Mouse (Mus musculus): ENCODE measurements around the gene Inpp4a.

Inpp4a gene

DNA sequence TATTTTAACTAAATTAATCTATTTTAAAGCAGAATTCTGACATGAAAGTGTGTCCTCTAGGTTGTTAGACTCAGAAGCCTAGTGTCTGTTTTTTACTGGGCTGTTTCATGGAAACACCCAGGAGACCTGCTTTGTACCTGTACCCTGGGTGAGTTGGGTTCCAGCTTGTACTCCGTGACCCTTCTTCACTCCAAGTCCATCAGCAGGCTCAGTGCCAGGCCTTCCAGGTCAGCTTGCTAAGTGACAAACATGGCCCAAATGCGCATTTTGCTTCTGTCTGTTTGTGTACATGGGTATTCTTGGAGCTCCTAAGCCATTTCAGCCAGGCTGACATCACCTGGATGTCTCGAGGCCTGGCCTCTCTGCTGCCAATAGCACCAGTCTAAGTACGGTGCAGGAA is 23.5 kb downstream of the Inpp4a start:
- no peak for DNase-seq

DNA sequence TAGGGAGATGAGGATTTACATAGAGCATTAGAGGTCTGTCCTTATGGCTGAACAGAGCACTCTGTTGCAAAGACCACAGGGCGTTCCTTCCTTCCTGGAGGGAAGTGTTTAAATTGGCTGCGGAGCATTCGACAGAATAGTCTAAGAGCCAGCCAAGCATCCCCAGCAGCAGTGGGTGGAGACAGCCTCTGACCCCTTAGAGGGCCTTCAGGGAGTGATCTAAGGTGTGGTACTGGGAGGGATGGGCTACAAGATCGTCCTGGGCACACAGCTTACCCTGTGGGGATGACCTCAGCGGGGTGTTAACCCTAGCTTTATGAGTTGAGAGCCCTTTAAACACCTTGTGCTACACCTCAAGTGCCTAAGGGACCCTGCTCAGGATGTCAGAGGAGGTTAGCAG is 24.9 kb downstream of the Inpp4a start:
- no peak for DNase-seq

DNA sequence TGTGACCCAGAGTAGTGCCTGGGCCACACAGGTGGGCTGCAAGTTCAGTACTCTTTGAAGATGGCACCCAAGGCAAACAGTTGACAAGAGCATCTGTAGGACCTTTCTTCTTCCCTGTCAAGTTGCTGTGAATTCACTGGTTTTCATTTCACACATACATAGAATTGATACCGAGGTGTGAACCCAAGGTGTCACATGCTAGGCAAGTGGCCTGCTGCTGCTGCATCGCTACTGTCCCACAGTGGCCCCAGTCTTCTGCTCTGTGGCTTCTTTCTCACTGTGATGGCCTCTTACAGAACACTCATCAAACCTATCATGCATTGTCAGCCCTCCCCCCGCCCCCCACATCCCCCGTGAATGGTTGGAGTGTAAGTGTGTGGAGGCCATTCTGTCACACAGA is 27.6 kb downstream of the Inpp4a start:
- no peak for DNase-seq

DNA sequence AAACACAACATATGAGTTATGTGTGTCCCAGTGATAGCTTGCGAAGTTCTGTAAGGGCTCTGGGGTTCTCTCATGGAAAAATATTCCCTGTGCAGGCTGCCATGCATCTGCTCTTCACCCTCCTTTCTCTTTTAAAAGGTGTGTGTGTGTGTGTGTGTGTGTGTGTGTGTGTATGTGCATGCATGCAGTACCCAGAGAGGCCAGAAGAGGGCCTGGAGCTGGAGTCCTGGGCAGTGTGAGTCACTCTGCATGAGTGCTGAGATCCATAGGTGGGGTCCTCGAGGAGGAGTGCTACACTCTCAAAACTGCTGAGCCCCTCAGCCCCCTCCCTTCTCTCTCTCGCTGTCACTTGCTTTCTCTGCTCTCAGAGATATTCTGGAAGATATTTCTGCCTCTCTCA is 29.5 kb downstream of the Inpp4a start:
- DNase-seq: no peak

DNA sequence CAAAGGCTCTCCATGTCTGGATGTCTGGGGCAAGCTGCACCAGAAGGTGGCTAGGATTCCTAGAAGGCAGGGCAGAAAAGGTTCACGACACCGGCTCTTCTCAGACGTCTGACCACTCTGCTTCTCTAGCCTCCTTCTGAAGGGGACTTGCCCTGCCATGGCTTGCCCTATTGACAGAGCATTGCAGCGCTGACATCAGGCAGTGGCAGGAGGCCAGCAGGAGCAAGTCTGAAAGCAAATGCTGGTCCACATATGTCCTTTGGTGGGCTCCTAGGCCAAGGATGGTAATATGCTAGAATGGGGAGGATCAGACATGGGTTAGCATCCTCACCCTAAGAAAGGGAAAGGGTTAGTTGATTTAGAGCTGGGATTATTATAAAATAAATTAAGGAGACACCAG is 30.2 kb downstream of the Inpp4a start:
- no peak for DNase-seq

GRCm38 (mm10) chr1:37332756-37333155 is 33.1 kb downstream of the Inpp4a start:
- no peak for DNase-seq

GRCm38 (mm10) chr1:37333741-37334440 is 34.2 kb downstream of the Inpp4a start:
- no peak for DNase-seq

GRCm38 (mm10) chr1:37336022-37336421 is 36.4 kb downstream of the Inpp4a start:
- no peak for DNase-seq

DNA sequence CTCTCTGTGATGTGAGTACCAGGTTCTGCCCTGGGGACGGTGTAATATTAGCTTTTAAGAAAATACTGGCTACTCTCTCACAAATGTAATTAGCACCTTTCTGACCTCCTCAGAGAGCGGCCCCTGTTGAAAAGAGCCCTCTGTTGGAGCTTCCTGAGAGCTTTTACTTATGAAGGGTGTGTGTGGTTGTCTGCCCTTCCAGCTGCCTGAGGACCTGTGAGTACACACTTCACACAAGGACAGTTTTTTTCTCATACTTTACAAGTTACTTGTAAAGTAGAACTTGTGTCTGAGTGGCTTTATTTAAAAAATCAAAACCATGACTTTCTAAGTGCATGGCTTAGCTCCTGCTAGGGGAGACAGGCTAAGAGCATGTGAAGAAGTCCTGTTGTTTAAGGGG is 37.1 kb downstream of the Inpp4a start:
- DNase-seq: no peak

DNA sequence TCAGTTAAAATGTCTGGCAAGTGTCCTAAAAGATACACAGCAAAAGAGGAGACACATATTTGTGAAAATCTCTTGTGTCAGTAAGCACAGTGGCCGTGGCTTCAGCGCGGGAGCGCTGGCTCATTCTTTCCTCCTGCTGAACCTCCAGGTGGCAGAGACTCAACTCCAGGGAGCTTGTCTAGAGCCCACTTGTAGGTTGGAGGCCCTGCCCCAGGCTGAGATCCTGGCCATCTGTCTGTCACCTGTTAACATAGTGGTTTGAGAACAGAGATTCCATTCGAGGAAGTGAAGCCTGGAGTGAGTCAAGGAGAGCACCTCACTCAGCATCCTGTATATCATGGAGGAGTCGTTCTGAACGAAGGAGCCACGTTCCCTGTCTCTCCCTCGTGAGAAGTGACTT is 37.6 kb downstream of the Inpp4a start:
- no peak for DNase-seq

- DNase-seq: no peak
Observed at GRCm38 (mm10) chr1:37339144-37339543, 39.5 kb downstream of the Inpp4a start.

DNA sequence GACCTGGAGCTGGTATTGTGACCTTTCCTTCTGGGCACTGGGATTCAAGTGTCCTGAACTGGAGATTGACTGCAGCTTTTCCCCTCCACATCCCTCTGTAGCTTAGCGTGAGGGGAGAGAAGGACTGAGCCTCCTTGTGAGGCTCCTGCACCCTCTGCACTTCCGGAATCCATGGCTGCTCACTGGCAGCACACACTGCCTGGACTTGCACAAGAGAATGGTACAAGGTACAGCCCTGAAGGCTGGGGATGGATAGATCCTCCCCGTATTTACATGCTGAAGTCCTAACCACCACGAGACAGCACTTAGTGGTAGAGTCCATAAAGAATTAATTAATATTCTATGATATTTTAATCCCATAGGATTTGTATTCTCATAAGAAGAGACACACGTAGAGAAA is 41.7 kb downstream of the Inpp4a start:
- no peak for DNase-seq

- no peak for DNase-seq
Observed at GRCm38 (mm10) chr1:37341914-37342313, 42.2 kb downstream of the Inpp4a start.

- DNase-seq: no peak
Observed at GRCm38 (mm10) chr1:37342524-37342923, 42.9 kb downstream of the Inpp4a start.

GRCm38 (mm10) chr1:37343265-37343664 is 43.6 kb downstream of the Inpp4a start:
- DNase-seq: no peak

DNA sequence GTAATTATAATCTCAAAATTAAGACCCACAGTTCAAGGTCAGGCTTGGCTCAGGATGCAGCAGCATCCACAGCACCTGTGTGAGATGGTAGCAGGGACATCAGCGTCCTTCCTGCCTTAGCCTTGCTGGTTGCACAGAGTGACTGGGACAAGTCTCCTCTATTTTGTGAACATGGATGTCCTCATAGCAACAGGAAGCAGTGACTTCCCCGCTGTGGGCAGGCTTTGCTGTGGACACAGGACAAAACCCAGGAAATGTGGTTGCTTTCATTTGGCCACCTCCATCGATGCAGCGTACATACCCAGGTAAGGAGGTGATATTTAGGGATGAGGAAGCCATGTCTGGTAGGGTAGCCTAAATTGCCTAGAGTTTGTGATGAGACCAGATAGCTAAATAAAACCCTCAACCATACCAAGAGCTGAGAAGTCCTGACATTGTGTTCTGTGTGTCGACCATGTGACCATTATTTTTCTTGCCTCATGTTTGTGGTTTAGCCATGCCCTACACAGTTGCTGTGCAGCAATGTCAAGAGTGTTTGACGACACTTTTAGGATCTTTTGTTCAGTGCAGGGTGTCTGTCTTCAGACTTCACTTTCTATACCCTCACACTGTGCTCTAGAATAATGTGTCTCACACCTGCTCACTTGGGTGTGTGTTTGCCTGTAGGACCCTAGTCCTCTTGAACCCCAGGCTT is 44.7 kb downstream of the Inpp4a start:
- no peak for DNase-seq

DNA sequence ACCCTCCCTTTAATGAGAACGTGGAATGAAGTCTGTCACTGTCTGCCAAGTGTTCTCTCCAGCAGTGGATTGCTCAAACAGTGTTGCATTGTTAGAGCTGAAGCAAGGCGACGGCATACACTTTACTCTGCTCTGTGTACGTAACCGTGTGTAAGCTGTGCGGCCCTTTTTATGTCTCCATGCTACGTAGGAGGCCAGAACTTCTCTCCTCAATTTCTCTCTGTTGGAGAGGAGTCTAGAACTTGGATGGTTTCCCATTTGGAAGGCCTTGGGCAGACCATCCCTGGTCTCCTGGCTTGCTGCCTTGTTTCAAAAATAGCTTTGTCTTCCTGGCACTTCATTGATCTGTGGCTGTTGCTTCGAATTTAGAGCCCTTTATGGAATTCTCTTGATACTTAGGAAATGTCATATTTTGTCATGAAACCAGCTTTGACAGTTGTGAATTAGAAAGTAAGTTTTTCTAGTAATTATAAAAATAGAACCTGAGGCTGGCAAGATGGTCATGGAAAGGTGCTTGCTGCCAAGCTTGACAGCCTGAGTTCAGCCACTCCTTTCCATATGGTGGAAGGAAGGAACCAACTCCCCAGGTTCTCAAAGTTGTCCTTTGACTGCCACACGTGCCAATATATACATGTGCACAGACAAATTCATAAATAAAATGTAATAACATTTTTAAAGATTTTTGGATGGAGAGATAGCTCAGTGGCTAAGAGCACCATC is 47.9 kb downstream of the Inpp4a start:
- DNase-seq: no peak

DNA sequence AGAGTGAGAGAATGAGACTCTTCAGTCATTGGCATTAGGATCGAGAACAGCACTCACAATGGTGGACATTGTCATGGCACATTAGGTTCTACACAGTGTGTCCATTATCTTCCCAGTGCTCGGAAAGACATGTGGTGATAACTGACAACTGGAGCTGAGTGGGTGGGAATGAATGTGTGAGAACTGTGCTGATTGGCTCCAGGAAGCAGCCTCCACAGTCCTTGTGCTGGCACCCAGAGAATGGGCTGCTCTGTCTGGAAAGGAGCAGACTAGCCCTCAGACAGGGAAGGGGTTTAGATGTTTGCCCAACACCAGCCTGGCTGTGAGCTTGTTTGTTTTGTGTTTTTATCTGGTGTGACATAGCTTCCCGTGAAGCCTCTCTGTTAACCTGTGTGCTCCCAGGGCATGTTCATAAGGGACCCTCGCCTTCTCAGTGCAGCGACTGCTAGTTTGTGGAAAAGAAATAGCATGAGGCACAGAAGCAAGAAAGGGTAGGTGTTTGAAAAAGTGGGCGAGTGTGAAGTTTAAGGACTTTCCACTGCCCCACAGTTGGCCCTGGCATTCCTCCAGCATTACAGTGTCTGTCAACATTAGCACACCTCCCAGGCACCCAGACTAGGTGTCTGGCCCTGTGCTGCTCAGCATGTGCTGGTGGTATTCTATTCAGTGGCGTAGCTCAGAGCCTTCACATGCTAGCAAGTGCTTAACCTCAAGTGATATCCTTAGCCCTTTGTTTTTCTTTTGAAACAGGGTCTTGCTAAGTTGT is 51.4 kb downstream of the Inpp4a start:
- no peak for DNase-seq

DNA sequence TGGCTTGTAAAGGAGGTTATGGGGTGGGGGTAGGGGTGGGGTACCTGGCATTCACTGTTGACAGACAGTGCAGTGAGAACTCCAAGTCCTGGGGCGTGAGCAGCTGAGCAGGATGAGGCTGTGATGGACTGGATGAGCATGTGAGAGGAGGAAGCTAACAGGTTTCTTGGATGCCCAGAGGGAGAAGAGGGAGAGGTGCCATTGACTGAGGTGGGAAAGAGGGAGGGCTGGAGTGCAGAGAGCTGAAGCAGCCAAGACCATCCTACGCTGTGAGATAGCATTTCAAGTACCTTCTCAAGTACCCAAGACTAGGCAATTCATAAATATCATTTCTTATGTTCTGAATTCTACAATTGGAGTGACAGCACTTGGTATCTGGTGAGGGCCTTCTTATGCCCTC is 52.3 kb downstream of the Inpp4a start:
- DNase-seq: no peak

GRCm38 (mm10) chr1:37353456-37353855 is 53.8 kb downstream of the Inpp4a start:
- DNase-seq: no peak

DNA sequence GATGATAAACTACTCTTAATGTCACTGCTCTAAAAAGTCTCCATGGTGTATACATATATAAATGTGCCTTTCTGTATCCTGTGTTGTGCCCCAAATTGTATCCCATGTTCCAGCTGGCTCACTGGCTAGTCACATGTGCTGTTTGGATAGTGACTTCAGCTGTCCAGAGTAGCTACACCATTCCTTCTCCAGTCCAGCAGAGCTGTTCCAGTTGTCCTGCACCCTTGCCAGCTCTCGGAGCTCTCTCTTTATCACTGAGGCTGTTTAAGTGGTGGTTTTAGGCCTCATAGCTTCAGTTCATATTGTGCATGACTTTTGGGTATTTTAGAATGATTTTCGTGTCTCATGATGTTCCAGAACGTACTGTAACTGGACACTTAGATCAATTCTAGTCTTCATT is 55.8 kb downstream of the Inpp4a start:
- DNase-seq: no peak

GRCm38 (mm10) chr1:37356305-37356704 is 56.6 kb downstream of the Inpp4a start:
- DNase-seq: no peak

- no peak for DNase-seq
Observed at GRCm38 (mm10) chr1:37357173-37357572, 57.5 kb downstream of the Inpp4a start.

Data from thymus, adult 18-20 months (tissue).